Mouse (Mus musculus): ENCODE measurements around the gene Cul9. TPM values are rescaled to one million over a fixed set of nuclear protein-coding genes. Genes with fewer than 3 reads are reported as not detected.
"Not testable (repeated sequence)": the region's sequence is repeated elsewhere in the genome, so short reads cannot be mapped to it uniquely, and the experiment has no call there.

Cul9 gene
- polyA plus RNA-seq, 1 experiment from 2014 or later: 16.4 TPM

GRCm38 (mm10) chr17:46574535-46574934 is 28.3 kb upstream of the Cul9 start:
- no peaks in the 10 kb centered on the region for H3K4me1 ChIP-seq (replicated peaks)
- no peak overlapping the region for H3K27ac ChIP-seq (replicated peaks)
- no peak overlapping the region for H3K9ac ChIP-seq
- no peaks in the 10 kb centered on the region for H3K9me3 ChIP-seq
- H3K4me2 ChIP-seq: no peak overlapping the region
- ATAC-seq (ENCODE audit: low read depth): no peak
- H3K4me3 ChIP-seq: no peak overlapping the region
- no peaks in the 10 kb centered on the region for H3K27me3 ChIP-seq
- 94% methylated on average over 7 of the region's 7 CpGs for WGBS
- H3K36me3 ChIP-seq: peaks cover 92% of the 10 kb centered on the region

GRCm38 (mm10) chr17:46571005-46571404 is 24.8 kb upstream of the Cul9 start:
- 92% methylated on average over 11 of the region's 11 CpGs for whole genome bisulfite sequencing
- peaks cover 97% of the 10 kb centered on the region for H3K36me3 ChIP-seq

GRCm38 (mm10) chr17:46559146-46559545 is 13.0 kb upstream of the Cul9 start:
- Histone ChIP-seq H3K27me3 (no peaks in the 10 kb centered on the region), H3K9me3 (no peaks in the 10 kb centered on the region), H3K4me3 (no peak overlapping the region), H3K36me3 (peaks cover 9% of the 10 kb centered on the region), H3K9ac (no peak overlapping the region), H3K4me2 (no peak overlapping the region), H3K27ac (replicated peaks) (no peak overlapping the region), H3K4me1 (replicated peaks) (peaks cover 20% of the 10 kb centered on the region)
- WGBS: 95% methylated on average over 6 of the region's 6 CpGs
- no peak for ATAC-seq (ENCODE audit: low read depth)

More at GRCm38 (mm10) chr17:46571005-46571404, 24.8 kb upstream of the Cul9 start:
- Histone ChIP-seq H3K4me1 (replicated peaks) (no peaks in the 10 kb centered on the region), H3K27me3 (no peaks in the 10 kb centered on the region), H3K4me3 (no peak overlapping the region), H3K27ac (replicated peaks) (no peak overlapping the region), H3K9ac (no peak overlapping the region), H3K4me2 (no peak overlapping the region), H3K9me3 (no peaks in the 10 kb centered on the region)
- ATAC-seq (ENCODE audit: low read depth): no peak

- no peaks in the 10 kb centered on the region for H3K36me3 ChIP-seq
Measured at GRCm38 (mm10) chr17:46558151-46558550, 12.0 kb upstream of the Cul9 start.

GRCm38 (mm10) chr17:46557321-46557720 is 11.1 kb upstream of the Cul9 start:
- H3K4me3 ChIP-seq, H3K36me3 ChIP-seq, H3K9ac ChIP-seq: not testable (repeated sequence)

More at GRCm38 (mm10) chr17:46558151-46558550, 12.0 kb upstream of the Cul9 start:
- Histone ChIP-seq H3K9ac (no peak overlapping the region), H3K4me3 (no peak overlapping the region), H3K27me3 (no peaks in the 10 kb centered on the region), H3K27ac (replicated peaks) (no peak overlapping the region), H3K4me2 (no peak overlapping the region), H3K4me1 (replicated peaks) (peaks cover 30% of the 10 kb centered on the region), H3K9me3 (no peaks in the 10 kb centered on the region)
- ATAC-seq (ENCODE audit: low read depth): no peak
- 91% methylated on average over 5 of the region's 5 CpGs for WGBS

GRCm38 (mm10) chr17:46556584-46556945 is 10.4 kb upstream of the Cul9 start:
- Histone ChIP-seq H3K4me3 (peak overlapping the region; percentile 98), H3K9me3 (no peaks in the 10 kb centered on the region), H3K27me3 (no peaks in the 10 kb centered on the region), H3K4me2 (peak overlapping the region; percentile 94), H3K27ac (replicated peaks) (peak overlapping the region; percentile 95), H3K9ac (peak overlapping the region; percentile 69), H3K36me3 (peaks cover 8% of the 10 kb centered on the region), H3K4me1 (replicated peaks) (peaks cover 45% of the 10 kb centered on the region)
- WGBS: under 1% methylated on average over 11 of the region's 11 CpGs
- ATAC-seq (ENCODE audit: low read depth): peak; percentile 30

More at GRCm38 (mm10) chr17:46557321-46557720, 11.1 kb upstream of the Cul9 start:
- H3K9me3 ChIP-seq; ATAC-seq (ENCODE audit: low read depth); H3K27me3 ChIP-seq: not testable (repeated sequence)
- H3K4me1 ChIP-seq (replicated peaks): peaks cover 38% of the 10 kb centered on the region
- H3K27ac ChIP-seq (replicated peaks): 0 out of 2 replicates have a peak overlapping the region, but pooled peaks have one; percentile 95
- H3K4me2 ChIP-seq: peak overlapping the region; percentile 94

- Histone ChIP-seq H3K9ac (peak within 1 kb of the TSS; percentile 99), H3K36me3 (peaks cover 14% of the 10 kb centered on the region), H3K9me3 (no peaks in the 10 kb centered on the region), H3K27ac (replicated peaks) (peak within 1 kb of the TSS; percentile 95), H3K4me2 (peak within 1 kb of the TSS; percentile 94), H3K4me1 (replicated peaks) (peaks cover 45% of the 10 kb centered on the region), H3K27me3 (no peaks in the 10 kb centered on the region), H3K4me3 (peak within 1 kb of the TSS; percentile 98)
- ATAC-seq (ENCODE audit: low read depth): peak; percentile 95
- WGBS: under 1% methylated on average over 81 of the region's 87 CpGs
Measured at GRCm38 (mm10) chr17:46555673-46556583, 9.7 kb upstream of the Cul9 start, which contains the start of gene Srf. Gene Srf (minus strand): TSS chr17:46556175.

GRCm38 (mm10) chr17:46554977-46555672 is 8.9 kb upstream of the Cul9 start:
- Histone ChIP-seq H3K36me3 (peaks cover 22% of the 10 kb centered on the region), H3K9ac (peak overlapping the region; percentile 99), H3K4me2 (peak overlapping the region; percentile 94), H3K27me3 (no peaks in the 10 kb centered on the region), H3K4me1 (replicated peaks) (peaks cover 45% of the 10 kb centered on the region), H3K4me3 (peak overlapping the region; percentile 98), H3K9me3 (no peaks in the 10 kb centered on the region), H3K27ac (replicated peaks) (peak overlapping the region; percentile 95)
- peak; percentile 9 for ATAC-seq (ENCODE audit: low read depth)
- WGBS: under 1% methylated on average over 74 of the region's 75 CpGs

GRCm38 (mm10) chr17:46554646-46554976 is 8.4 kb upstream of the Cul9 start:
- no peak for ATAC-seq (ENCODE audit: low read depth)
- Histone ChIP-seq H3K27ac (replicated peaks) (peak overlapping the region; percentile 95), H3K4me2 (peak overlapping the region; percentile 94), H3K36me3 (peaks cover 28% of the 10 kb centered on the region), H3K9ac (peak overlapping the region; percentile 99), H3K4me3 (peak overlapping the region; percentile 98), H3K4me1 (replicated peaks) (peaks cover 45% of the 10 kb centered on the region), H3K9me3 (no peaks in the 10 kb centered on the region), H3K27me3 (no peaks in the 10 kb centered on the region)
- WGBS: 1% methylated on average over 11 of the region's 11 CpGs

- WGBS: 74% methylated on average over 3 of the region's 3 CpGs
- no peak overlapping the region for H3K27ac ChIP-seq (replicated peaks)
- no peaks in the 10 kb centered on the region for H3K27me3 ChIP-seq
- peak overlapping the region; percentile 94 for H3K4me2 ChIP-seq
- no peaks in the 10 kb centered on the region for H3K9me3 ChIP-seq
- H3K9ac ChIP-seq: peak overlapping the region; percentile 99
- H3K4me1 ChIP-seq (replicated peaks): peaks cover 45% of the 10 kb centered on the region
- peak overlapping the region; percentile 98 for H3K4me3 ChIP-seq
- no peak for ATAC-seq (ENCODE audit: low read depth)
- H3K36me3 ChIP-seq: peaks cover 33% of the 10 kb centered on the region
Measured at GRCm38 (mm10) chr17:46553926-46554325, 7.7 kb upstream of the Cul9 start.

GRCm38 (mm10) chr17:46553469-46553868 is 7.3 kb upstream of the Cul9 start:
- no peak for ATAC-seq (ENCODE audit: low read depth)
- WGBS: 52% methylated on average over 11 of the region's 11 CpGs

GRCm38 (mm10) chr17:46552841-46553423 is 6.7 kb upstream of the Cul9 start:
- H3K36me3 ChIP-seq: peaks cover 43% of the 10 kb centered on the region
- H3K9ac ChIP-seq: peak overlapping the region; percentile 61
- peak overlapping the region; percentile 98 for H3K4me3 ChIP-seq
- H3K4me2 ChIP-seq: peak overlapping the region; percentile 94
- ATAC-seq (ENCODE audit: low read depth): peak; percentile 68
- H3K4me1 ChIP-seq (replicated peaks): peaks cover 47% of the 10 kb centered on the region
- WGBS: under 1% methylated on average over 24 of the region's 24 CpGs
- H3K9me3 ChIP-seq: no peaks in the 10 kb centered on the region
- peaks cover under 1% of the 10 kb centered on the region; the same call in 1 of the 2 replicates for H3K27me3 ChIP-seq
- H3K27ac ChIP-seq (replicated peaks): peak overlapping the region; percentile 70

More at GRCm38 (mm10) chr17:46553469-46553868, 7.3 kb upstream of the Cul9 start:
- H3K4me3 ChIP-seq: peak overlapping the region; percentile 98
- H3K4me1 ChIP-seq (replicated peaks): peaks cover 45% of the 10 kb centered on the region
- H3K4me2 ChIP-seq: peak overlapping the region; percentile 94
- peaks cover 37% of the 10 kb centered on the region for H3K36me3 ChIP-seq
- peak overlapping the region; percentile 70 for H3K27ac ChIP-seq (replicated peaks)
- no peaks in the 10 kb centered on the region for H3K9me3 ChIP-seq
- H3K27me3 ChIP-seq: no peaks in the 10 kb centered on the region; the same call in 1 of the 2 replicates
- H3K9ac ChIP-seq: peak overlapping the region; percentile 61

Data from neural tube, embryonic 13.5 days (tissue).